Mouse (Mus musculus) kidney, postnatal 14 days (tissue): Measurements from ENCODE around the gene Rxra.

ENCODE experiments used
- DNase-seq: peaks from one replicate; pipeline ENCODE4 v3.0.0; 2022; ENCODE audit warnings: mixed read lengths

Rxra gene

GRCm38 (mm10) chr2:27740091-27740608, 63.9 kb downstream of the Rxra start:
- DNase-seq, result peak; percentile 89

- DNase-seq, result no peak
These were observed 66.9 kb downstream of the Rxra start for GRCm38 (mm10) chr2:27743177-27743576.

- no peak for DNase-seq
These were observed 67.8 kb downstream of the Rxra start for GRCm38 (mm10) chr2:27743863-27744611.

- peak; percentile 76 for DNase-seq
These were observed 68.5 kb downstream of the Rxra start for GRCm38 (mm10) chr2:27744612-27745351.

- peak; percentile 60 for DNase-seq
These were observed 69.7 kb downstream of the Rxra start for GRCm38 (mm10) chr2:27745673-27746620.

- no peak for DNase-seq
These were observed 70.6 kb downstream of the Rxra start for GRCm38 (mm10) chr2:27746854-27747253.

GRCm38 (mm10) chr2:27748984-27749383, 72.7 kb downstream of the Rxra start:
- no peak for DNase-seq

- no peak for DNase-seq
These were observed 74.3 kb downstream of the Rxra start for GRCm38 (mm10) chr2:27750399-27751134.

- peak; percentile 55 for DNase-seq
These were observed 74.9 kb downstream of the Rxra start for GRCm38 (mm10) chr2:27751135-27751519.

- no peak for DNase-seq
These were observed 75.6 kb downstream of the Rxra start for GRCm38 (mm10) chr2:27751803-27752202.

- DNase-seq, result no peak
These were observed 77.9 kb downstream of the Rxra start for GRCm38 (mm10) chr2:27754094-27754493.

- no peak for DNase-seq
These were observed 79.9 kb downstream of the Rxra start for GRCm38 (mm10) chr2:27755986-27756641.

GRCm38 (mm10) chr2:27758414-27759301, 82.4 kb downstream of the Rxra start:
- peak; percentile 98 for DNase-seq

GRCm38 (mm10) chr2:27759431-27759830, 83.2 kb downstream of the Rxra start:
- DNase-seq, result no peak

- no peak for DNase-seq
These were observed 85.2 kb downstream of the Rxra start for GRCm38 (mm10) chr2:27761260-27761995.

- DNase-seq, result no peak
These were observed 85.7 kb downstream of the Rxra start for GRCm38 (mm10) chr2:27761996-27762340.

GRCm38 (mm10) chr2:27762509-27762908, 86.3 kb downstream of the Rxra start:
- peak; percentile 69 for DNase-seq

- DNase-seq, result no peak
These were observed 86.9 kb downstream of the Rxra start for GRCm38 (mm10) chr2:27762920-27763780.
